Mouse (Mus musculus): ENCODE results near the gene Gm28269. TPM values are rescaled to one million over a fixed set of nuclear protein-coding genes. Genes with fewer than 3 reads are reported as not detected.

The Gm28269 gene
- not detected in 2 replicates for polyA plus RNA-seq (2015; fragmentation: Nextera tagmentation; extraction: Ambion mirVana)

GRCm38 (mm10) chrX:21744997-21745396 lies at the start of gene Gm28269:
Gene Gm28269, minus strand, starts transcription at chrX:21745097.

DNA sequence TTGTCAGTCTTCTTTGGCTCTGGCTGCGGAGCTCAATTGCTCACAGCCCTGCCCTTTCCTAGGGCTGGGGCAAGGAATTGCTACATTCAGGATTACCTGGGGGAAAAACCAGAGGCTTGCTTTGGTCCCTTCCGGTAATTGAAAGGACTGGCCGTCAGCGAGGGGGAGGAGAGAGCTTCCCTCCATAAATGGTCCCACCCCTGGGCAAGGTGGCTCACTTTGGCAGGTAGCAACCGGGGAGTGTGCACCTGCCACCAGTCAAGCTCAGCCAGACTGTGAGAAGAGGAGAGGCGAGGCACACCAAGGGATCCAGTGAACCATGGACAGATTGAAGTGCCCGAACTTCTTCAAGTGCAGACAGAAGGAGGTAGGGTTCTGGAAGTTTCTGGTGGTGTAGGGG lies 30.1 kb downstream of the Gm28269 start, which contains the start of gene Slc6a14:
Slc6a14 (plus strand) TSS at position 68 of the 400 bp plus-strand sequence.

Other genes with a start within 250 kb of the Gm28269 start
- gene Slc6a14, start 30.2 kb downstream of the Gm28269 start, polyA plus RNA-seq (2015; fragmentation: Nextera tagmentation; extraction: Ambion mirVana): 0.44 TPM in 1 of 2 replicates, not detected in the other